Mouse (Mus musculus): ENCODE results near the gene Eml4.

GRCm38 (mm10) chr17:83526624-83527532, 176.1 kb downstream of the Eml4 start:
- TF ChIP-seq POLR2A (IDR thresholded peaks at IDR 0.05; ENCODE audit: extremely low read depth, insufficient read depth, low read length): no peak
- TF ChIP-seq CTCF (IDR thresholded peaks at IDR 0.05; ENCODE audit: extremely low read depth, insufficient read depth, low read length): no peak

Data from cortical plate, adult 2 months (tissue).